Mouse (Mus musculus) bone marrow, adult 2 months (tissue): ENCODE data around the gene Sik3. TPM values are rescaled to one million over a fixed set of nuclear protein-coding genes. Genes with fewer than 3 reads are reported as not detected.

Experiments used
- H3K27ac ChIP-seq: fragments of 200-500 bp; 2 replicates; pipeline ENCODE4 v1.5.1; 2012; ENCODE audit warnings: low read depth, mild to moderate bottlenecking, control low read depth, inconsistent platforms, low read length; ENCODE audit not compliant: control insufficient read depth, poor library complexity, insufficient read depth
- H3K4me1 ChIP-seq: fragments of 200-500 bp; 2 replicates; pipeline ENCODE4 v1.6.1; 2011; ENCODE audit warnings: low read length; ENCODE audit not compliant: control insufficient read depth, insufficient read depth
- H3K4me3 ChIP-seq: fragments of 200-500 bp; replicated peaks from 2 replicates; pipeline ENCODE3; 2011; ENCODE audit warnings: mild to moderate bottlenecking, low read depth, low read length, control low read depth; ENCODE audit not compliant: control insufficient read depth
- CTCF ChIP-seq: fragments of 200-500 bp; IDR thresholded peaks from 2 replicates; pipeline ENCODE4 v1.5.1; 2011; ENCODE audit warnings: low read length, control low read depth; ENCODE audit not compliant: control insufficient read depth, insufficient read depth
- POLR2A ChIP-seq: fragments of 200-500 bp; IDR thresholded peaks from 2 replicates; pipeline ENCODE4 v1.6.1; 2011; ENCODE audit warnings: low read depth, mild to moderate bottlenecking, control low read depth, low read length, borderline replicate concordance; ENCODE audit not compliant: control insufficient read depth
- WGBS: fragments of 180-500 bp; shearing (Covaris S2); methylation state at CpG from one replicate; pipeline ENCODE4 v1.1.7; 2018; 5-methylcytosine and 5-hydroxymethylcytosine counted together
- polyA plus RNA-seq: library from polyadenylated mRNA; stranded (reverse); fragments of >200 nt; gene quantifications from 2 replicates; pipeline ENCODE4 v1.2.4, GENCODE M21; 2011; ENCODE audit warnings: low replicate concordance; ENCODE audit not compliant: missing spikeins, insufficient read depth, insufficient read length

Gene Sik3
- polyA plus RNA-seq, 1 experiment, result 19.0 TPM

DNA sequence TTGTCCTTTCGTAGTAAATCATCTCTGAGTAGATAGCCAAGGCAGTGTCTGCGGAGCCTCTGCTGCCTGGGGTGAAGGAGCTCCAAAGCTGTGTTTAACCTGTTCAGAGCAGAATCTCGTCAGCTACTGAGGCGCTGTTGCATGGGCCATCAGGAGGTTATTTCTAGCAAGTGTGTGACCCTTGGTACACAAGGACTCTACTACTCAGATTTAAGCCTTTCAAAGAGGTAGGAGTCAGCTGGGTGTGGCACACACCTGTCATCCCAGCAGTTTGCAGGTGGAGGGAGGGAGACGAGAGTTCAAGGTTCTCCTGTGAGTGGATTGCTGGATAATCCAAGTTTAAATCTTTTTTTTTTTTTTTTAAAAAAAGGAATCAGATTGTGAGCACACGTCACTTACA is 7.4 kb downstream of the Sik3 start:
- no peak for TF ChIP-seq POLR2A
- TF ChIP-seq CTCF, result no peak
- Histone ChIP-seq H3K4me1 (no peaks in the 10 kb centered on the region; the same call in 1 of the 2 replicates), H3K4me3 (no peak overlapping the region), H3K27ac (no peak overlapping the region)
- WGBS, result 89% methylated on average over 6 of the region's 6 CpGs

DNA sequence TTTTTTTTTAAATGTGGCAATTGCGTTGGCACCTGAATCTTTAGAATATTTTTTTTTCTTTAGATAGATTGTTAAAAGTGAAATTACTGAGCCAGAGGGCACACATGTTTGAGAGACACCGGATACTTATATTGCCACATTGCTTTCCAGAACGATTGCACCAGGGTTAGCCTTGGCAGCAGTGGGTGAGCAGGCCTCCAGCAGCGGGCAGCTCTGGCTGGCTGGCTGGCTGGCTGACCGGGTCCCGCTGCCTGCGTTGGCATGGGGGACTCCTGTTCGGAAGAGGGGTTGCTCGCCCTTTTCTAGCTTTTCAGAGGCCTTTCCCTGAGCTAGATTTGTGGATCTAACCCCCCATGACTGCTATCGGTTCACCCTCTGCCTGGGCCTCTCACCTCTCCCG is 11.0 kb downstream of the Sik3 start:
- Histone ChIP-seq H3K4me3 (no peak overlapping the region), H3K4me1 (peaks cover 1% of the 10 kb centered on the region; the same call in 1 of the 2 replicates), H3K27ac (peak overlapping the region; percentile 39; the same call in 1 of the 2 replicates)
- 59% methylated on average over 11 of the region's 11 CpGs for WGBS
- TF ChIP-seq CTCF (no peak), POLR2A (no peak)

- WGBS, result 44% methylated on average over 9 of the region's 9 CpGs
- Histone ChIP-seq H3K27ac (no peak overlapping the region), H3K4me3 (no peak overlapping the region), H3K4me1 (peaks cover 1% of the 10 kb centered on the region; the same call in 1 of the 2 replicates)
- TF ChIP-seq POLR2A (no peak), CTCF (no peak)
Measured at GRCm38 (mm10) chr9:46026058-46026849, 13.6 kb downstream of the Sik3 start.

GRCm38 (mm10) chr9:46027994-46028393 is 15.4 kb downstream of the Sik3 start:
- Histone ChIP-seq H3K4me1 (peaks cover 1% of the 10 kb centered on the region; the same call in 1 of the 2 replicates), H3K27ac (no peak overlapping the region)

DNA sequence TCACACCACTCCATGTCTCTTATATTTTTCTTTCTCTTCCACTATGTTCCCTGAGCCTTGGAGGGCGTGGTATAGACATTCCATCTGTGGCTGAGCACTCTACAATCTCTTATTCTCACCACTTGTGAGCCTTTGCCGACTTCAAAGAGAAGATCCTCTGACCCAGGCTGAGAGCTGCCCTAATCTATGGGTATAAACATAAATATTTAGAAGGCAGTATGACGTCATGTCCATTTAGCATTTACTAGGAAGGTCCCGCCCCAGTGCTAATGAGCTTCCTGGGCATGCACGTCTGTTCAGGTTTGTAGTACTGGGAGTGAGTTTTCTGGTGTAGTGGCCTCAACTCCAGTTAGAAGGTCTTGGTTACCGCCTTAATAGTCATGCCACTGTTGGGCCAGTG is 16.9 kb downstream of the Sik3 start:
- 74% methylated on average over 6 of the region's 6 CpGs for WGBS
- Histone ChIP-seq H3K4me3 (no peak overlapping the region), H3K4me1 (peaks cover 4% of the 10 kb centered on the region; the same call in 1 of the 2 replicates), H3K27ac (no peak overlapping the region)
- no peak for TF ChIP-seq POLR2A
- no peak for TF ChIP-seq CTCF

More at GRCm38 (mm10) chr9:46027994-46028393, 15.4 kb downstream of the Sik3 start:
- WGBS, result 19% methylated on average over 8 of the region's 8 CpGs
- no peak overlapping the region for H3K4me3 ChIP-seq
- no peak for TF ChIP-seq CTCF
- TF ChIP-seq POLR2A, result no peak

DNA sequence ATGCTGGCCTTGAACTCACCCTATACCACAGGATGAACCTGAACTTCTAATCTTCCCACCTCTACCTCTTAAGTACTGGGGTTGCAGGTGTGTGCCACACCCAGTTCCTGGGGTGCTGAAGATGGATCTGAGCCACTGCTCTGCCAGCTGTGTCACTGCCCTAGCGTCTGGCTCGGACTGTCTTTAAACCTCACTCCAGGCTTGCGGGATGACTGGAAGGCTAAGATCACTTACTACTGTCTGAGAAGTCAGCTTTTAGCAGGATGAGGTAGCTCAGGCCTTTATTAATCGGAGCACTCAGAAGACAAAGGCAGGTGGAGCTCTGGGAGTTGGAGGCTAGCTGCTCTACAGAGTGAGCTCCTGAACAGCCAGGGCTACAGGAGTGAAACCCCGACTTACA is 17.6 kb downstream of the Sik3 start:
- peaks cover 4% of the 10 kb centered on the region; the same call in 1 of the 2 replicates for H3K4me1 ChIP-seq
- no peak for TF ChIP-seq CTCF
- 80% methylated on average over 5 of the region's 5 CpGs for WGBS
- H3K4me3 ChIP-seq, result no peak overlapping the region
- H3K27ac ChIP-seq, result no peak overlapping the region

- Histone ChIP-seq H3K27ac (no peak overlapping the region), H3K4me1 (peaks cover 4% of the 10 kb centered on the region; the same call in 1 of the 2 replicates), H3K4me3 (no peak overlapping the region)
- 81% methylated on average over 6 of the region's 6 CpGs for WGBS
- TF ChIP-seq CTCF (no peak), POLR2A (no peak)
Measured at GRCm38 (mm10) chr9:46030968-46031367, 18.3 kb downstream of the Sik3 start.

- no peak for TF ChIP-seq POLR2A
- TF ChIP-seq CTCF, result no peak
- Histone ChIP-seq H3K27ac (no peak overlapping the region), H3K4me3 (no peak overlapping the region), H3K4me1 (peaks cover 3% of the 10 kb centered on the region; the same call in 1 of the 2 replicates)
- 84% methylated on average over 6 of the region's 6 CpGs for WGBS
Measured at GRCm38 (mm10) chr9:46032190-46032589, 19.6 kb downstream of the Sik3 start.

- TF ChIP-seq POLR2A (no peak), CTCF (no peak)
- 40% methylated on average over 1 of the region's 1 CpGs for WGBS
- no peak overlapping the region for H3K4me3 ChIP-seq
- peaks cover 3% of the 10 kb centered on the region; the same call in 1 of the 2 replicates for H3K4me1 ChIP-seq
- no peak overlapping the region for H3K27ac ChIP-seq
Measured at GRCm38 (mm10) chr9:46033058-46033457, 20.4 kb downstream of the Sik3 start.
